Mouse (Mus musculus) CH12.LX (cell line): Measurements from ENCODE around the gene Senp5.

ENCODE experiments used
- CHD2 ChIP-seq: IDR thresholded peaks from 2 replicates; pipeline ENCODE4 v1.6.1; 2011; ENCODE audit warnings: low read length, improper control_type of control experiment
- CTCF ChIP-seq, 2 experiments: IDR thresholded peaks in 1 of 2; conservative IDR thresholded peaks in 1 of 2; 2 replicates each; pipeline ENCODE4 v1.5.1; 2011 to 2012; ENCODE audit warnings: low read depth in 2 of 2, low read length in 2 of 2, improper control_type of control experiment in 1 of 2, inconsistent platforms in 1 of 2, mild to moderate bottlenecking in 1 of 2, moderate library complexity in 1 of 2
- E2F4 ChIP-seq: IDR thresholded peaks from 2 replicates; pipeline ENCODE4 v1.6.1; 2011; ENCODE audit warnings: low read depth, low read length, improper control_type of control experiment; ENCODE audit not compliant: insufficient replicate concordance
- MYC ChIP-seq: IDR thresholded peaks from 2 replicates; pipeline ENCODE4 v1.6.1; 2011; ENCODE audit warnings: low read depth, mild to moderate bottlenecking, improper control_type of control experiment, low read length
- POLR2A ChIP-seq: IDR thresholded peaks from 2 replicates; pipeline ENCODE4 v1.6.1; 2011; ENCODE audit warnings: low read depth, mild to moderate bottlenecking, improper control_type of control experiment, low read length
- POLR2AphosphoS2 ChIP-seq: IDR thresholded peaks from 2 replicates; pipeline ENCODE4 v1.6.1; 2011; ENCODE audit warnings: low read depth, low read length, improper control_type of control experiment
- ZNF384 ChIP-seq: IDR thresholded peaks from 2 replicates; pipeline ENCODE4 v1.6.1; 2012; ENCODE audit warnings: low read depth, low read length, improper control_type of control experiment, inconsistent platforms

- TF ChIP-seq CTCF (conservative IDR thresholded peaks at IDR 0.05 in 1 of 2, IDR thresholded peaks at IDR 0.05 in 1 of 2; ENCODE audit: low read depth in 2 of 2, low read length in 2 of 2) (no peak), ZNF384 (no peak), E2F4 (no peak), CHD2 (no peak), MYC (no peak), POLR2AphosphoS2 (no peak), POLR2A (no peak)
Measured at GRCm38 (mm10) chr16:31924368-31924767, 78.7 kb downstream of the Senp5 start.
